Mouse (Mus musculus) bone marrow, adult 2 months (tissue): ENCODE results near the gene Tmem232.

Experiments used
- CTCF ChIP-seq: fragments of 200-500 bp; IDR thresholded peaks from 2 replicates; pipeline ENCODE4 v1.5.1; 2011; ENCODE audit warnings: low read length, control low read depth; ENCODE audit not compliant: control insufficient read depth, insufficient read depth
- POLR2A ChIP-seq: fragments of 200-500 bp; IDR thresholded peaks from 2 replicates; pipeline ENCODE4 v1.6.1; 2011; ENCODE audit warnings: low read depth, mild to moderate bottlenecking, control low read depth, low read length, borderline replicate concordance; ENCODE audit not compliant: control insufficient read depth

DNA sequence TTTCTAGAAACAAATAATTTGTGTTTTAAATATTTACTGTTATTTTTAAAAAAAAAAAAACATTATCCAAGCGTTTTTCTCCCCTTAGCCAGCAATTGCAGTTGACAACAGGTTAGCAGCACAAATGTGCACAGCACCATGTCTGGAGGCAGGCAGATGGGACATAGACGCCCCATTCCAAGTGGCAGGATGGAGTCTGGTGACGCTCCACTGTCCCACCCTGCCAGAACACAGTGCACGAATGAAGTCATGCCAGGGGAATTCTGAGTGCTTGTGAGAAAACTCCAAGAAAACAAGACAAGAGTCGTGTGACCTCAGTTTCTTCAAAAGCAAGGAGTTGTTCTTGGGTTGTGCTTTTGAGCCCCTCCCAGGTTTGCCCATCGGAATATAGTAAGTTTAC is 22.8 kb upstream of the Tmem232 start:
- TF ChIP-seq CTCF (no peak), POLR2A (no peak)
